Mouse (Mus musculus): ENCODE results near the gene Nepn.

DNA sequence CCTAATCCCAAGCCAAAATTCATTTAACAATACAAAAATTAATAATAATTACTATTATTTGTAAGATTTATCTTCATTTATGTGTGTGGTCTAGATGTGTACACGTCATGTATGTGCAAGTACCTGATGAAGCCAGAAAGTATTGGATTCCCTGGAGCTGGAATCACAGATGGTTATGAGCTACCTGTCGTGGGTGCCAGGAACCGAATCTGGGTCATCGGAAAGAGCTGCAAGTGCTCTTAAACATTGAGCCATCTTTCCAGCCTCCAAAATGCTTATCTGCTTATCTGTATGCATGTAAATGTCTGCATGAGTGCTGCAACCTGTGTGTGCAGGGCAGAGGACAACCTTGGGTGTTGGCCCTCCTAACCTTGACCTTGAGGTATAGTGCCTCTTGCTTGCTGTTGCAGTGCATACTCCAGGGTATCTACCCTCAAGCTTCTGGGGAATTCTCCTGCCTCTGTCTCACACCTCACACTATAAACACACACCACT lies 28.5 kb upstream of the Nepn start:
- TF ChIP-seq CTCF (IDR thresholded peaks at IDR 0.05) (no peak), EP300 (IDR thresholded peaks at IDR 0.05) (no peak)
